Mouse (Mus musculus) MEL (cell line): ENCODE data around the gene Mael. TPM values are rescaled to one million over a fixed set of nuclear protein-coding genes. Genes with fewer than 3 reads are reported as not detected.
A peak's percentile ranks its signal among the peaks of the same experiment; 100 is the strongest.

ENCODE experiments used
- DNase-seq: peaks from one replicate; pipeline ENCODE4 v3.0.0; 2011; ENCODE audit warnings: low read depth, low spot score
- H3K27ac ChIP-seq: 2 replicates; pipeline ENCODE4 v1.5.1; 2012; ENCODE audit warnings: low read depth, mild to moderate bottlenecking, control low read depth, low read length, moderate library complexity; ENCODE audit not compliant: control insufficient read depth
- H3K27me3 ChIP-seq, 2 experiments: fragments of 150-350 bp in 1 of 2; sonication (generic) in 1 of 2; 2 replicates each; pipeline ENCODE4 v1.6.1; 2012; ENCODE audit warnings: low read length in 2 of 2, mild to moderate bottlenecking in 2 of 2, improper control_type of control experiment in 1 of 2, moderate library complexity in 1 of 2; ENCODE audit not compliant: insufficient read depth in 2 of 2, control insufficient read depth in 1 of 2
- H3K36me3 ChIP-seq, 2 experiments: 2 replicates each; pipeline ENCODE4 v1.6.1; 2012 to 2014; ENCODE audit warnings: low read length in 2 of 2, improper control_type of control experiment in 1 of 2, inconsistent platforms in 1 of 2, mild to moderate bottlenecking in 1 of 2; ENCODE audit not compliant: insufficient read depth in 2 of 2, control insufficient read depth in 1 of 2
- H3K4me1 ChIP-seq, 2 experiments: fragments of 150-350 bp in 1 of 2; sonication (generic) in 1 of 2; 2 replicates each; pipeline ENCODE4 v1.6.1; 2012; ENCODE audit warnings: low read length in 2 of 2, improper control_type of control experiment in 1 of 2, mild to moderate bottlenecking in 1 of 2; ENCODE audit not compliant: insufficient read depth in 2 of 2, control insufficient read depth in 1 of 2
- H3K4me3 ChIP-seq, 2 experiments: fragments of 150-350 bp in 1 of 2; sonication (generic) in 1 of 2; 2 replicates each; pipeline ENCODE4 v1.5.1; 2012; ENCODE audit warnings: low read depth in 2 of 2, low read length in 2 of 2, mild to moderate bottlenecking in 2 of 2, moderate library complexity in 2 of 2, control low read depth in 1 of 2, improper control_type of control experiment in 1 of 2; ENCODE audit not compliant: control insufficient read depth in 1 of 2, insufficient read depth in 1 of 2
- H3K79me2 ChIP-seq: 2 replicates; pipeline ENCODE4 v1.6.1; 2012; ENCODE audit warnings: mild to moderate bottlenecking, low read length, moderate library complexity; ENCODE audit not compliant: control insufficient read depth, poor library complexity, insufficient read depth
- H3K9ac ChIP-seq: 2 replicates; pipeline ENCODE4 v1.6.1; 2012; ENCODE audit warnings: low read depth, mild to moderate bottlenecking, control low read depth, low read length, moderate library complexity; ENCODE audit not compliant: control insufficient read depth, poor library complexity, severe bottlenecking
- H3K9me3 ChIP-seq: fragments of 150-350 bp; sonication (generic); replicated peaks from 2 replicates; pipeline ENCODE4 v1.6.1; 2012; ENCODE audit warnings: mild to moderate bottlenecking, low read length, improper control_type of control experiment, moderate library complexity; ENCODE audit not compliant: insufficient read depth
- CTCF ChIP-seq, 3 experiments: IDR thresholded peaks in 2 of 3; conservative IDR thresholded peaks in 1 of 3; 2 replicates each; pipeline ENCODE4 v1.5.1; 2011 to 2012; ENCODE audit warnings: low read length in 3 of 3, low read depth in 2 of 3, mild to moderate bottlenecking in 2 of 3, improper control_type of control experiment in 1 of 3, inconsistent platforms in 1 of 3, mixed read lengths in 1 of 3, moderate library complexity in 1 of 3; ENCODE audit not compliant: control insufficient read depth in 1 of 3, insufficient read depth in 1 of 3, poor library complexity in 1 of 3, severe bottlenecking in 1 of 3
- EP300 ChIP-seq, 2 experiments: IDR thresholded peaks; 2 replicates each; pipeline ENCODE4 v1.6.1; 2011; ENCODE audit warnings: improper control_type of control experiment in 2 of 2, low read length in 2 of 2, low read depth in 1 of 2, mild to moderate bottlenecking in 1 of 2
- GABPA ChIP-seq: IDR thresholded peaks from 2 replicates; pipeline ENCODE4 v1.6.1; 2012; ENCODE audit warnings: low read depth, mild to moderate bottlenecking, inconsistent platforms, low read length, improper control_type of control experiment, moderate library complexity
- JUND ChIP-seq: IDR thresholded peaks from 2 replicates; pipeline ENCODE4 v1.6.1; 2011; ENCODE audit warnings: low read depth, mild to moderate bottlenecking, improper control_type of control experiment, low read length
- KAT2A ChIP-seq: conservative IDR thresholded peaks from 2 replicates; pipeline ENCODE4 v1.6.1; 2012; ENCODE audit warnings: low read depth, low read length, improper control_type of control experiment, inconsistent platforms
- MAFK ChIP-seq: IDR thresholded peaks from 2 replicates; pipeline ENCODE4 v1.6.1; 2011; ENCODE audit warnings: low read depth, mild to moderate bottlenecking, low read length, improper control_type of control experiment, borderline replicate concordance
- MAZ ChIP-seq: IDR thresholded peaks from 2 replicates; pipeline ENCODE4 v1.6.1; 2012; ENCODE audit warnings: low read depth, mild to moderate bottlenecking, inconsistent platforms, low read length, improper control_type of control experiment
- NELFE ChIP-seq: IDR thresholded peaks from 2 replicates; pipeline ENCODE4 v1.6.1; 2011; ENCODE audit warnings: low read depth, low read length, improper control_type of control experiment
- RAD21 ChIP-seq: IDR thresholded peaks from 2 replicates; pipeline ENCODE4 v1.6.1; 2011; ENCODE audit warnings: mild to moderate bottlenecking, low read depth, low read length, improper control_type of control experiment
- SIN3A ChIP-seq: IDR thresholded peaks from 2 replicates; pipeline ENCODE4 v1.6.1; 2012; ENCODE audit warnings: low read length, improper control_type of control experiment, inconsistent platforms
- SMC3 ChIP-seq: IDR thresholded peaks from 2 replicates; pipeline ENCODE4 v1.6.1; 2011; ENCODE audit warnings: low read depth, low read length, improper control_type of control experiment
- TAL1 ChIP-seq: IDR thresholded peaks from 2 replicates; pipeline ENCODE4 v1.6.1; 2012; ENCODE audit warnings: mild to moderate bottlenecking, inconsistent platforms, low read length, moderate library complexity, mixed read lengths
- TBP ChIP-seq: IDR thresholded peaks from 2 replicates; pipeline ENCODE4 v1.8.0; 2011; ENCODE audit warnings: low read depth, low read length, improper control_type of control experiment
- TCF12 ChIP-seq: IDR thresholded peaks from 2 replicates; pipeline ENCODE4 v1.6.1; 2014; ENCODE audit warnings: low read depth, mild to moderate bottlenecking, inconsistent platforms, low read length, improper control_type of control experiment, moderate library complexity
- ZC3H11A ChIP-seq: IDR thresholded peaks from 2 replicates; pipeline ENCODE4 v1.6.1; 2012; ENCODE audit warnings: low read depth, mild to moderate bottlenecking, inconsistent platforms, low read length, improper control_type of control experiment
- ZMIZ1 ChIP-seq: IDR thresholded peaks from 2 replicates; pipeline ENCODE4 v1.6.1; 2012; ENCODE audit warnings: low read depth, mild to moderate bottlenecking, inconsistent platforms, low read length, improper control_type of control experiment, moderate library complexity
- ZNF384 ChIP-seq: IDR thresholded peaks from 2 replicates; pipeline ENCODE4 v1.6.1; 2012; ENCODE audit warnings: low read depth, mild to moderate bottlenecking, inconsistent platforms, low read length, improper control_type of control experiment
- polyA plus RNA-seq, 2 experiments: library from polyadenylated mRNA; stranded (reverse) in 1 of 2; unstranded in 1 of 2; fragments of >175 nt in 1 of 2; fragments of >200 nt in 1 of 2; gene quantifications; 2 replicates each; pipeline versions ENCODE4 v1.2.1 to v1.2.4; 2012; ENCODE audit warnings: low replicate concordance in 2 of 2, low read depth in 1 of 2; ENCODE audit not compliant: insufficient read length in 2 of 2, insufficient read depth in 1 of 2, missing spikeins in 1 of 2
- total RNA-seq: library from RNA; depleted of rRNA; stranded (reverse); fragments of 300-350 nt; gene quantifications from 2 replicates; pipeline ENCODE4 v1.2.3, GENCODE M21; 2012

The Mael gene
- total and polyA plus RNA-seq, 3 experiments = not detected

DNA sequence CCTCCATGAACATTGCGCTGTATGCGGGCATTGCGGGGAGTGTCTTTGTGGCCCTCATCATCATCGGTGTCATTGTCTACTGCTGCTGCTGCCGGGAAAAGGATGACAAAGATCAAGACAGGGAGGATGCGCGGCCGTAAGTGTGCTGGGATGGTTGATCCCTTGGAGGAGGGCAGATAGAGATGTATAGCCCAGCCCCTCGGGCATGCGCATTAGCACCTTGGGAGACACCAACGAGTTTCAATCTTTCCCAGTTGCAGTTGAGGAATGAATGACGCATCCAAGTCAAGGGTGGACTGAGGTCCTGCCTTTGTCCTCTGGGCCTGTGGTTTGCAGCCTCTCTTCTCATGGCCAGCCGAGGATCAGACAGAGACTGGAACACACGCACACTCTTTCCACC lies 74.0 kb downstream of the Mael start:
- H3K79me2 ChIP-seq = no peaks in the 10 kb centered on the region
- no peak for DNase-seq
- H3K4me1 ChIP-seq = no peaks in the 10 kb centered on the region
- H3K9ac ChIP-seq = no peak overlapping the region
- H3K9me3 ChIP-seq = no peaks in the 10 kb centered on the region
- no peak overlapping the region for H3K4me3 ChIP-seq
- no peaks in the 10 kb centered on the region for H3K36me3 ChIP-seq
- TF ChIP-seq ZC3H11A (no peak), MAFK (no peak), JUND (no peak), ZNF384 (no peak), SIN3A (no peak), NELFE (no peak)
- no peak overlapping the region for H3K27ac ChIP-seq
- no peaks in the 10 kb centered on the region; a peak in 1 of 4 replicates for H3K27me3 ChIP-seq

DNA sequence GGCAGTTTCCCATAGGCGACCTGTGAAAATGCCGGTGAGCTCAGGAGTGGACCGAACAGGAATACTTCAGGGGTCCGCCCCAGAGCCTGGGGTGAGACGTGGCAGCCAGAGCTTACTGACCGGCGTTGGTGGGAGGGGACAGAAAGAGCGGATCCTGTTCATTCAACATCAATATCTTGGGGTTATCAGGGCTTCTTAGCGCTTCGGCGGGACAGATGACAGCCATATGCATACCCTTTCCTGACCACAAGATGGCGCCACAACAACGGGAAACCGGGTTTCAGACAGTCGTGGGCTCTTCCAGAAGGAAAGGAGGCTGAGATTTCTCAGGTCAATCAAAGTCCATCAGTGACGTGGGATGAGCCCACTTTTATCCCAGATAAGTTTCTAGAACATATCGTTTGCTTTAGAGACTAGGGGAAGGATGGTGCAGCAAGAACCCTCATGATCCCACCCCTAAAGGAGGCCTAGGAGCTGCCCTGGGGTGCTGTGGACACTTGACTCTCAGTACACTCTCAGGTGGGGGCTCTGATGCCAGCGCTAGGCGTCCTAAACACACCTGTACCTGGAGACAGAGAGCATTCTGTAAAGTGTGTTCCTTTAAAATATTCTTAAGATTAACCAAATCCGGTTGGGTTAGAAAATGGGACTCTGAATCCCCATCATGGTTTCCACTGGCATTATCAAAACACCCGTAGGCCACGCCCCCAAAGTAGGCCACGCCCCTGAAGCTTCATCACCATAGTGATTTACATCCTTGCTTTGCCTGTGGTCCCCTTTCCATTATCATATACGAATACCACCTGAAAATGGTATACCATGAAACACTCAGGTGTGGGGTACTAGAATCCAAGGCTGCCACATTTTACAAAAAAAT lies 77.7 kb downstream of the Mael start:
- Histone ChIP-seq H3K27ac (no peak overlapping the region), H3K9ac (no peak overlapping the region), H3K9me3 (no peaks in the 10 kb centered on the region), H3K27me3 (peaks cover 0 to 1% of the 10 kb centered on the region in 2 experiments; a peak in 1 of 4 replicates), H3K79me2 (no peaks in the 10 kb centered on the region), H3K36me3 (no peaks in the 10 kb centered on the region), H3K4me3 (no peak overlapping the region), H3K4me1 (no peaks in the 10 kb centered on the region)
- TF ChIP-seq EP300 (IDR thresholded peaks at IDR 0.05; ENCODE audit: low read depth in 1 of 2, low read length in 2 of 2) (no peak), KAT2A (no peak), ZC3H11A (peak; percentile 57), ZMIZ1 (no peak), RAD21 (peak; percentile 85), TCF12 (no peak), SMC3 (peak; percentile 78), GABPA (no peak), MAZ (no peak), TAL1 (no peak), CTCF (IDR thresholded peaks at IDR 0.05 in 2 of 3, conservative IDR thresholded peaks at IDR 0.05 in 1 of 3; ENCODE audit: control insufficient read depth in 1 of 3, insufficient read depth in 1 of 3, low read depth in 2 of 3, low read length in 3 of 3, poor library complexity in 1 of 3, severe bottlenecking in 1 of 3) (peak; percentile 84 to 87 (median 84)), TBP (no peak)
- peak; percentile 62 for DNase-seq
